Mouse (Mus musculus): Measurements from ENCODE around the gene Slc22a15. TPM values are rescaled to one million over a fixed set of nuclear protein-coding genes. Genes with fewer than 3 reads are reported as not detected.
"Not testable (repeated sequence)": the region's sequence is repeated elsewhere in the genome, so short reads cannot be mapped to it uniquely, and the experiment has no call there.

Slc22a15 gene
- polyA plus RNA-seq, 1 experiment from 2014 or later: 4.6 TPM

DNA sequence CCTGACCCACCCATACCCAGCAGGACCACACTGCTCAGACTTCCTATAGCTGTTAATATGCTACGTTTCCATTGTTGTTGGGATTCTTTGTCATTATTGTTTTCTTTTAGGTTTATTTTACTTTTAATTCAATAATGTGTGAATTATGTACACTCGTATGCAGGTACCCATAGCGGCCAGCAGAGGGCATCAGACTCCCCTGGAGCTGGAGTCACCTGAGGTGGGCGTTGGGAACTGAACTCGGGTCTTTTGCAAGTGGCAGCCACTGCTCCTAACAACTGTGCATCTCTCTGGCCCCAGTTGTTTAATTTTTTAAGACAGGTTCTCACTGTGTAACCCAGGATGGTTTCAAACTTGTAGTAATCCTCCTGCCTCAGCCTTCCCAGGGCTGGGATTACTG, 102.2 kb downstream of the Slc22a15 start:
- no peaks in the 10 kb centered on the region; the same call in 1 of the 2 replicates for H3K27me3 ChIP-seq (replicated peaks; ENCODE audit: low read depth, poor library complexity, severe bottlenecking)
- no peak overlapping the region for H3K27ac ChIP-seq (replicated peaks)
- 0 out of 2 replicates have a peak, but pooled peaks cover 3% of the 10 kb centered on the region for H3K36me3 ChIP-seq (replicated peaks)
- H3K9me3 ChIP-seq: 0 out of 2 replicates have a peak, but pooled peaks cover 3% of the 10 kb centered on the region
- 79% methylated on average over 5 of the region's 5 CpGs for WGBS
- H3K4me3 ChIP-seq: no peak overlapping the region
- H3K4me1 ChIP-seq: 0 out of 2 replicates have a peak, but pooled peaks cover 3% of the 10 kb centered on the region
- no peak for DNase-seq (ENCODE audit: low spot score)

DNA sequence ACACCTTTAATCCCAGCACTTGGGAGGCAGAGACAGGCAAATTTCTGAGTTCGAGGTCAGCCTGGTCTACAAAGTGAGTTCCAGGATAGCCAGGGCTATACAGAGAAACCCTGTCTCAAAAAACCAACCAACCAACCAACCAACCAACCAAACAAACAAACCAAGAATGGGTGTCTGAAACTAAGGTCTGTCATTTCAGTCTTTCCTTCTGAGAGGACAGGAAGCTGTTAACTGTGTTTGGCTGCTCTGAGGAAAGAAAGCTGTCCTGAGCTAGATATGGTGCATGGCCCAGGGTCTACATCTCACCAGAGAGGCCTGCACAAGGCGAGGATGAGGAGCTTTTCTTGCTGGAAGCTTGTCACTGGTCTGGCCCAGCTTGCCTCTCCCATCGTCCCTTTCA, 103.5 kb downstream of the Slc22a15 start:
- WGBS: 80% methylated on average over 3 of the region's 3 CpGs
- DNase-seq (ENCODE audit: low spot score): not testable (repeated sequence)

GRCm38 (mm10) chr3:101816006-101816405, 108.2 kb downstream of the Slc22a15 start:
- H3K27me3 ChIP-seq (replicated peaks; ENCODE audit: low read depth, poor library complexity, severe bottlenecking): 0 out of 2 replicates have a peak, but pooled peaks cover 12% of the 10 kb centered on the region
- H3K9me3 ChIP-seq: 0 out of 2 replicates have a peak, but pooled peaks cover 3% of the 10 kb centered on the region
- no peak overlapping the region for H3K4me3 ChIP-seq
- H3K36me3 ChIP-seq (replicated peaks): 0 out of 2 replicates have a peak, but pooled peaks cover 3% of the 10 kb centered on the region
- H3K4me1 ChIP-seq: no peaks in the 10 kb centered on the region
- DNase-seq (ENCODE audit: low spot score): no peak
- WGBS: 86% methylated on average over 3 of the region's 3 CpGs
- no peak overlapping the region; the same call in 1 of the 2 replicates for H3K27ac ChIP-seq (replicated peaks)

More for the DNA sequence above, 103.5 kb downstream of the Slc22a15 start:
- H3K27ac ChIP-seq (replicated peaks); H3K27me3 ChIP-seq (replicated peaks; ENCODE audit: low read depth, poor library complexity, severe bottlenecking); H3K4me1 ChIP-seq; H3K9me3 ChIP-seq; H3K4me3 ChIP-seq; H3K36me3 ChIP-seq (replicated peaks): not testable (repeated sequence)

- no peak overlapping the region for H3K27ac ChIP-seq (replicated peaks)
- H3K4me3 ChIP-seq: no peak overlapping the region
- no peaks in the 10 kb centered on the region for H3K4me1 ChIP-seq
- H3K36me3 ChIP-seq (replicated peaks): 0 out of 2 replicates have a peak, but pooled peaks cover 3% of the 10 kb centered on the region
- no peak for DNase-seq (ENCODE audit: low spot score)
- 82% methylated on average over 9 of the region's 9 CpGs for WGBS
- H3K9me3 ChIP-seq: 0 out of 2 replicates have a peak, but pooled peaks cover 3% of the 10 kb centered on the region
- H3K27me3 ChIP-seq (replicated peaks; ENCODE audit: low read depth, poor library complexity, severe bottlenecking): 0 out of 2 replicates have a peak, but pooled peaks cover 12% of the 10 kb centered on the region
Measured at GRCm38 (mm10) chr3:101814790-101815189, 109.5 kb downstream of the Slc22a15 start.

- H3K4me3 ChIP-seq: no peak overlapping the region
- H3K4me1 ChIP-seq: no peaks in the 10 kb centered on the region
- 66% methylated on average over 10 of the region's 10 CpGs for WGBS
- no peaks in the 10 kb centered on the region for H3K36me3 ChIP-seq (replicated peaks)
- DNase-seq (ENCODE audit: low spot score): peak; percentile 78
- H3K27me3 ChIP-seq (replicated peaks; ENCODE audit: low read depth, poor library complexity, severe bottlenecking): peaks cover 22% of the 10 kb centered on the region
- H3K9me3 ChIP-seq: no peaks in the 10 kb centered on the region
- no peak overlapping the region for H3K27ac ChIP-seq (replicated peaks)
Measured at GRCm38 (mm10) chr3:101812341-101812962, 111.8 kb downstream of the Slc22a15 start.

- H3K4me1 ChIP-seq: peaks cover 3% of the 10 kb centered on the region; the same call in 1 of the 2 replicates
Measured at GRCm38 (mm10) chr3:101811931-101812330, 112.3 kb downstream of the Slc22a15 start.

GRCm38 (mm10) chr3:101807646-101808045, 116.6 kb downstream of the Slc22a15 start:
- DNase-seq (ENCODE audit: low spot score): no peak
- H3K27me3 ChIP-seq (replicated peaks; ENCODE audit: low read depth, poor library complexity, severe bottlenecking): peaks cover 36% of the 10 kb centered on the region
- WGBS: 87% methylated on average over 6 of the region's 6 CpGs
- no peaks in the 10 kb centered on the region for H3K36me3 ChIP-seq (replicated peaks)
- no peaks in the 10 kb centered on the region for H3K9me3 ChIP-seq
- H3K27ac ChIP-seq (replicated peaks): no peak overlapping the region
- peaks cover 36% of the 10 kb centered on the region for H3K4me1 ChIP-seq
- no peak overlapping the region for H3K4me3 ChIP-seq

More at GRCm38 (mm10) chr3:101811931-101812330, 112.3 kb downstream of the Slc22a15 start:
- 66% methylated on average over 4 of the region's 4 CpGs for WGBS
- H3K27me3 ChIP-seq (replicated peaks; ENCODE audit: low read depth, poor library complexity, severe bottlenecking): peaks cover 27% of the 10 kb centered on the region
- H3K9me3 ChIP-seq: no peaks in the 10 kb centered on the region
- H3K36me3 ChIP-seq (replicated peaks): no peaks in the 10 kb centered on the region
- H3K4me3 ChIP-seq: no peak overlapping the region
- H3K27ac ChIP-seq (replicated peaks): no peak overlapping the region
- DNase-seq (ENCODE audit: low spot score): no peak

DNA sequence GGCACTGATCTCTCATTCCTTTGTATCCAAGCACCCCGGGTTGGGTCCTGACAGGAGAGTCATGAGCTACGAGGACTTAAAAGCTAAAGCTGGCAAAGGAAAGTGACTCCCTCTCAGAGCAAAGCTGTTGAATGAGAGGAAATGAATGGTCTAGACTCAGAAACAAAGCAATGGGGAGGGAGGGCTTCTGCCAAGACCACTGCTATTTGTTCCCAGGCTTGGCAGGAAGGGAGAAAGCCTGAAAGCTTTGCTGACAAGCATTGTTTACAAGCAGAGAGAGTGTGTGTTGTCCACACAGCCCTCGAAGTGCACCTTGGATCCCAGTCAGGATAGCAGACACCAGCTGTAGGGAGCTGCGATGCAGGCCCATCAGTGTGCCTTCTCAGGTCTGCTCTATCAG, 117.3 kb downstream of the Slc22a15 start:
- H3K27ac ChIP-seq (replicated peaks): peak overlapping the region; percentile 24; the same call in 1 of the 2 replicates

GRCm38 (mm10) chr3:101806149-101806548, 118.1 kb downstream of the Slc22a15 start:
- Histone ChIP-seq H3K27me3 (replicated peaks; ENCODE audit: low read depth, poor library complexity, severe bottlenecking) (peaks cover 36% of the 10 kb centered on the region), H3K9me3 (no peaks in the 10 kb centered on the region), H3K4me1 (peaks cover 48% of the 10 kb centered on the region), H3K36me3 (replicated peaks) (no peaks in the 10 kb centered on the region), H3K27ac (replicated peaks) (no peak overlapping the region; the same call in 1 of the 2 replicates), H3K4me3 (peak overlapping the region; percentile 2; the same call in 1 of the 2 replicates)
- DNase-seq (ENCODE audit: low spot score): peak; percentile 93
- WGBS: 10% methylated on average over 16 of the region's 16 CpGs

More for the DNA sequence above, 117.3 kb downstream of the Slc22a15 start:
- no peak overlapping the region for H3K4me3 ChIP-seq
- H3K4me1 ChIP-seq: peaks cover 41% of the 10 kb centered on the region
- WGBS: 65% methylated on average over 4 of the region's 4 CpGs
- no peaks in the 10 kb centered on the region for H3K36me3 ChIP-seq (replicated peaks)
- H3K27me3 ChIP-seq (replicated peaks; ENCODE audit: low read depth, poor library complexity, severe bottlenecking): peaks cover 36% of the 10 kb centered on the region
- no peaks in the 10 kb centered on the region for H3K9me3 ChIP-seq
- no peak for DNase-seq (ENCODE audit: low spot score)

Other genes starting within 250 kb of the Slc22a15 start
- gene Mab21l3, start 75.5 kb downstream of the Slc22a15 start, polyA plus RNA-seq (2016; fragmentation: Nextera tagmentation; extraction: Ambion mirVana): 0.67 and 0.85 TPM in 2 replicates
- gene Nhlh2, start 85.6 kb upstream of the Slc22a15 start, polyA plus RNA-seq (2016; fragmentation: Nextera tagmentation; extraction: Ambion mirVana): 16.1 and 22.3 TPM in 2 replicates
- gene Casq2, start 162.0 kb upstream of the Slc22a15 start, polyA plus RNA-seq (2016; fragmentation: Nextera tagmentation; extraction: Ambion mirVana): 0.10 and 0.16 TPM in 2 replicates